Mouse (Mus musculus) stomach, postnatal 0 days (tissue): ENCODE measurements around the gene Glb1l. TPM values are rescaled to one million over a fixed set of nuclear protein-coding genes. Genes with fewer than 3 reads are reported as not detected.

Experiments used
- ATAC-seq: fragments of 200-750 bp; cut with Nextera tagmentation; 2 replicates; pipeline ENCODE4 v1.8.0; 2017; ENCODE audit not compliant: low FRiP score, low TSS enrichment
- DNase-seq: peaks from one replicate; pipeline ENCODE4 v3.0.0-alpha.2; 2016; ENCODE audit warnings: low spot score
- H3K27ac ChIP-seq: fragments of 300-500 bp; sonication (generic); replicated peaks from 2 replicates; pipeline ENCODE4 v1.5.1; 2014; ENCODE audit warnings: mild to moderate bottlenecking, control low read depth
- H3K27me3 ChIP-seq: fragments of 300-500 bp; sonication (generic); 2 replicates; pipeline ENCODE4 v1.6.1; 2014; ENCODE audit warnings: low read length; ENCODE audit not compliant: control insufficient read depth, insufficient read depth
- H3K36me3 ChIP-seq: fragments of 300-500 bp; sonication (generic); 2 replicates; pipeline ENCODE4 v1.6.1; 2014; ENCODE audit warnings: low read length, mixed read lengths; ENCODE audit not compliant: control insufficient read depth, insufficient read depth
- H3K4me1 ChIP-seq: fragments of 300-500 bp; sonication (generic); replicated peaks from 2 replicates; pipeline ENCODE4 v1.6.1; 2014; ENCODE audit warnings: antibody characterized with exemption; ENCODE audit not compliant: control insufficient read depth, insufficient read depth
- H3K4me2 ChIP-seq: fragments of 300-500 bp; sonication (generic); replicated peaks from 2 replicates; pipeline ENCODE4 v1.6.1; 2014; ENCODE audit warnings: low read depth, mild to moderate bottlenecking, control low read depth, moderate library complexity
- H3K4me3 ChIP-seq: fragments of 300-500 bp; sonication (generic); 2 replicates; pipeline ENCODE4 v1.5.1; 2014; ENCODE audit warnings: low read depth, low read length, control low read depth
- H3K9ac ChIP-seq: fragments of 300-500 bp; sonication (generic); 2 replicates; pipeline ENCODE4 v1.6.1; 2014; ENCODE audit warnings: mild to moderate bottlenecking, low read length, control low read depth, mixed read lengths
- H3K9me3 ChIP-seq: fragments of 300-500 bp; sonication (generic); 2 replicates; pipeline ENCODE4 v1.6.1; 2016; ENCODE audit warnings: low read length; ENCODE audit not compliant: control insufficient read depth
- CTCF ChIP-seq: IDR thresholded peaks from 2 replicates; pipeline ENCODE4 v1.5.1; 2016; ENCODE audit warnings: antibody characterized with exemption, low read depth, mild to moderate bottlenecking, moderate library complexity
- EP300 ChIP-seq: optimal IDR thresholded peaks from 2 replicates; pipeline ENCODE3; 2016; ENCODE audit warnings: antibody characterized with exemption
- WGBS: fragments of 180-500 bp; shearing (Covaris S2); extraction: QIAGEN DNeasy Blood & Tissue Kit; methylation state at CpG from one replicate; pipeline ENCODE4 v1.1.7; 2014; 5-methylcytosine and 5-hydroxymethylcytosine counted together
- polyA plus RNA-seq: library from polyadenylated mRNA; unstranded; fragments of >200 nt; fragmentation: Nextera tagmentation; extraction: Ambion mirVana; gene quantifications from 2 replicates; pipeline ENCODE4 v1.2.1, GENCODE M21; 2015

Glb1l gene
- polyA plus RNA-seq, 1 experiment from 2014 or later: 5.2 TPM

DNA sequence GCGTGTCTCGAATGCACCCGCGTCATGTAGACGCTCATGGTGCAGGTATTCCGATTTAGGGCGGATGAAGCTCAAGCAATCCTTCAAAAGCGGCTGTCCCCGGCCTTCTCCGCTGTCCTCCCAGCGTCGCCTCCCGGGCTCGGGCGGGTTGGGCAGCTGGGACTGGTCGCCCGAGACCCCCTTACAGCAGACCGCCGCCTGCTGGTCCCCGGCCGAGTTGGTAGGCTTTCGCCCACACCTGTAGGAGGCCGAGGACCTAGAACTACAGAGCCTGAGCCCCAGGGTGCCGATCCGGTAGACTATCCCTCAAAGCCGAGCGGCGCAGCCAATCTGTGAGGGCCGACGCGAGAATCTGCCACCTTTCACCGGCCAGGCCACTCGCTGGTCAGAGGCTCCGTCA is 8.9 kb upstream of the Glb1l start, which contains the start of gene Tuba4a:
Tuba4a (minus strand) TSS at position 335 of the 400 bp plus-strand sequence.
- H3K4me3 ChIP-seq: peak within 1 kb of the TSS; percentile 52
- 2% methylated on average over 33 of the region's 34 CpGs for WGBS
- no peak for TF ChIP-seq EP300
- TF ChIP-seq CTCF: peak; percentile 50

DNA sequence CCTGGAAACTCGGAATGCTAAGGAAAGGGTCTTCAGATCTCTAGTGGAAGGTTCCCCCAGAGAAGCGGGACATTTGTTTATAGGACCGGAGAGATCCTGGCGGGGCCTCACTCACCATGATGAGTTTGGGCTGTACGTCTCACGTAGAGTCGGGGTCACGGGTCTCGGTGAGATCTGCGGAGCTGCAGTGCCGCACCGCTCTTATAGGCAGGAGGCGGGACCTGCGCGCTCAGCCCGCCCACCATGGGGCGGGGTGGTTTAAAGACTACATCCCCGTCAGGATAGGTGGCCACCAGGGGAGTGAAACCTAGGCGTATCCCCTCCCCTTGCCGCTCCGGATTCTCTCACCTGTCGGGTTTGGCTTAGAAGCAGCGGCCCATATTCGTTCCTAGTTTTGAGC is 8.5 kb upstream of the Glb1l start:
- TF ChIP-seq CTCF (no peak; the same call in 1 of the 2 replicates), EP300 (no peak)
- Histone ChIP-seq H3K9me3 (no peaks in the 10 kb centered on the region), H3K9ac (peak overlapping the region; percentile 69), H3K4me3 (peak overlapping the region; percentile 52), H3K4me2 (peak overlapping the region; percentile 98), H3K4me1 (0 out of 2 replicates have a peak, but pooled peaks cover 2% of the 10 kb centered on the region), H3K36me3 (0 out of 2 replicates have a peak, but pooled peaks cover 3% of the 10 kb centered on the region), H3K27me3 (no peaks in the 10 kb centered on the region), H3K27ac (peak overlapping the region; percentile 83)
- WGBS: 0% methylated on average over 24 of the region's 24 CpGs
- DNase-seq (peak; percentile 95), ATAC-seq (peak; percentile 86)

More for the DNA sequence above, 8.9 kb upstream of the Glb1l start, which contains the start of gene Tuba4a:
- Histone ChIP-seq H3K4me1 (0 out of 2 replicates have a peak, but pooled peaks cover 2% of the 10 kb centered on the region), H3K36me3 (no peaks in the 10 kb centered on the region), H3K9ac (peak within 1 kb of the TSS; percentile 69), H3K27ac (peak within 1 kb of the TSS; percentile 83), H3K4me2 (peak within 1 kb of the TSS; percentile 98), H3K9me3 (no peaks in the 10 kb centered on the region), H3K27me3 (no peaks in the 10 kb centered on the region)
- peak; percentile 63 for DNase-seq
- peak; percentile 37; the same call in 1 of the 2 replicates for ATAC-seq

GRCm38 (mm10) chr1:75218227-75219001 is 7.8 kb upstream of the Glb1l start:
- 0 out of 2 replicates have a peak, but pooled peaks cover 2% of the 10 kb centered on the region for H3K4me1 ChIP-seq

GRCm38 (mm10) chr1:75217893-75218226 is 7.2 kb upstream of the Glb1l start:
- Histone ChIP-seq H3K27ac (peak overlapping the region; percentile 83), H3K4me3 (peak overlapping the region; percentile 52), H3K27me3 (no peaks in the 10 kb centered on the region), H3K9ac (peak overlapping the region; percentile 69; the same call in 1 of the 2 replicates), H3K36me3 (0 out of 2 replicates have a peak, but pooled peaks cover 6% of the 10 kb centered on the region), H3K4me1 (0 out of 2 replicates have a peak, but pooled peaks cover 2% of the 10 kb centered on the region), H3K9me3 (no peaks in the 10 kb centered on the region), H3K4me2 (peak overlapping the region; percentile 98)
- DNase-seq (no peak), ATAC-seq (no peak)
- TF ChIP-seq CTCF (no peak), EP300 (no peak)
- WGBS: 3% methylated on average over 6 of the region's 6 CpGs

More at GRCm38 (mm10) chr1:75218227-75219001, 7.8 kb upstream of the Glb1l start:
- ATAC-seq: peak; percentile 18
- no peaks in the 10 kb centered on the region for H3K9me3 ChIP-seq
- TF ChIP-seq CTCF (no peak), EP300 (peak; percentile 27)
- H3K9ac ChIP-seq: peak overlapping the region; percentile 69
- H3K27ac ChIP-seq: peak overlapping the region; percentile 83
- 0 out of 2 replicates have a peak, but pooled peaks cover 6% of the 10 kb centered on the region for H3K36me3 ChIP-seq
- under 1% methylated on average over 38 of the region's 38 CpGs for WGBS
- peak; percentile 76 for DNase-seq
- peak overlapping the region; percentile 98 for H3K4me2 ChIP-seq
- H3K4me3 ChIP-seq: peak overlapping the region; percentile 52
- no peaks in the 10 kb centered on the region for H3K27me3 ChIP-seq

DNA sequence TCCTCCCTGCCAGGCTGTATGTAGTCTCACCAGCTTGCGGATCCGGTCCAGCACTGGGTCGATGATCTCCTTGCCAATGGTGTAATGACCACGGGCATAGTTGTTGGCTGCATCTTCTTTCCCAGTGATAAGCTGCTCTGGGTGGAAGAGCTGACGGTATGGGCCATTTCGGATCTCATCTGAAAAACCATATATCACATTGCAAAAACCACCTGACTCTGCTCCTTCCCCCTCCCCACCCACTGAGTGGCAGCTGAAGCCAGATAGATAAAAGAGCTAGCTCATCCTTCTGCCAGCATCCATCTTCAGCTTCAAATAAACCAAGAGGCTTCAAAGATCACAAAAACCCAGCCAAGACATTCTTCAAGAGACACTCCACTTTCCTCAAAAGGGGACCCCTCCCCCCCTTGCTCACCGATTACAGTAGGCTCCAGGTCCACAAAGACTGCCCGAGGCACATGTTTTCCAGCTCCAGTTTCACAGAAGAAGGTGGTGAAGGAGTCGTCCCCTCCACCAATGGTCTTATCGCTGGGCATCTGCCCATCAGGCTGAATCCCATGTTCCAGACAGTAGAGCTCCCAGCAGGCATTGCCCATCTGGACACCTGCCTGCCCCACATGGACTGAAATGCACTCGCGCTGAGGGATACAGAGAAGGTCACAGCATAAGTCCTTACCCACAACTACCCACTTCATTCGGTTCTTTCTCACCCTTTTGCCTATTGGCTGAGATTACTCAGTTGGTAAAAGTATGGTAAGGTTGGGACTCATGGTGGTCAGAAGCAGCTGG is 6.4 kb upstream of the Glb1l start:
- Histone ChIP-seq H3K9me3 (no peaks in the 10 kb centered on the region), H3K36me3 (peaks cover 9% of the 10 kb centered on the region; the same call in 1 of the 2 replicates), H3K4me2 (peak overlapping the region; percentile 98), H3K9ac (0 out of 2 replicates have a peak overlapping the region, but pooled peaks have one; percentile 27), H3K4me1 (0 out of 2 replicates have a peak, but pooled peaks cover 2% of the 10 kb centered on the region), H3K4me3 (0 out of 2 replicates have a peak overlapping the region, but pooled peaks have one; percentile 52), H3K27me3 (no peaks in the 10 kb centered on the region), H3K27ac (no peak overlapping the region)
- TF ChIP-seq EP300 (no peak), CTCF (no peak)
- 72% methylated on average over 13 of the region's 13 CpGs for WGBS
- DNase-seq: no peak
- no peak for ATAC-seq
